Mouse (Mus musculus) brain, embryonic 14.5 days (tissue): ENCODE data around the gene AI413582.

Source experiments
- CTCF ChIP-seq: fragments of 200-500 bp; IDR thresholded peaks from 2 replicates; pipeline ENCODE4 v1.5.1; 2012; ENCODE audit warnings: inconsistent platforms, mild to moderate bottlenecking, moderate library complexity, borderline replicate concordance; ENCODE audit not compliant: insufficient read depth, insufficient read length; ENCODE audit errors: extremely low read depth
- POLR2A ChIP-seq: fragments of 200-500 bp; IDR thresholded peaks from 2 replicates; pipeline ENCODE4 v1.6.1; 2012; ENCODE audit warnings: mild to moderate bottlenecking, inconsistent platforms, borderline replicate concordance; ENCODE audit not compliant: poor library complexity, insufficient read depth, insufficient read length, severe bottlenecking; ENCODE audit errors: extremely low read depth

DNA sequence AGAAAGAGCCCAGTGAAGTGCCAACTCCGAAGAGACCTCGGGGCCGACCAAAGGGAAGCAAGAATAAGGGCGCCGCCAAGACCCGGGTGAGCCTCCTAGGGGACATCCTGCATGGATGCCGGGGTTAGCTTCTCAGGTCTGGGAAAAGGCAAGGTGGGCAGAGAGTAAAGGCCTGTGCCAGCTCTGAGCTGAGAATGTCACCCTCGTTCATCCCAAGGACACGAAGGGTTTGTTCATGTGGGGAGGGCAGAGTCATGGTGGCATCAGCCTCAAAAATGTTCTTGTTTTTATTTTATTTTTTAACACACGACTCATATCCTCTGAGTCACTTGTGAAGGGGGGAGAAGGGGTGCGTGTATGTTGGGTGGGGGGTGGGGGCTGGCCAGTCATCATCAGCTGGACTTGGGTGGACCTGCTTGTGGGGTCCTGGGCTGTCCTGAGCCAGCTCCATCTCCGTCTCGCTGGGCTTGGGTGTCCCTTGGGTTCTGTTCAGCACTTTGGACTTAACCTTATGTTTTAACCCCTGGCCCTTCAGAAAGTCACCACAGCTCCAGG, 4.6 kb downstream of the AI413582 start:
- TF ChIP-seq CTCF = no peak
- TF ChIP-seq POLR2A = no peak
